Mouse (Mus musculus) midbrain, embryonic 16.5 days (tissue): ENCODE data around the gene P4hb. TPM values are rescaled to one million over a fixed set of nuclear protein-coding genes. Genes with fewer than 3 reads are reported as not detected.
A peak's percentile ranks its signal among the peaks of the same experiment; 100 is the strongest.
"Not testable (repeated sequence)": the region's sequence is repeated elsewhere in the genome, so short reads cannot be mapped to it uniquely, and the experiment has no call there.

ENCODE experiments used
- ATAC-seq: fragments of 200-750 bp; cut with Nextera tagmentation; 2 replicates; pipeline ENCODE4 v1.8.0; 2017; ENCODE audit warnings: moderate TSS enrichment
- H3K27ac ChIP-seq: fragments of 300-500 bp; sonication (generic); 2 replicates; pipeline ENCODE4 v1.5.1; 2014; ENCODE audit warnings: mild to moderate bottlenecking, low read length, mixed read lengths
- H3K27me3 ChIP-seq: fragments of 300-500 bp; sonication (generic); 2 replicates; pipeline ENCODE4 v1.6.1; 2014; ENCODE audit warnings: low read depth, low read length, mixed read lengths; ENCODE audit not compliant: control insufficient read depth, insufficient read depth
- H3K36me3 ChIP-seq: fragments of 300-500 bp; sonication (generic); 2 replicates; pipeline ENCODE4 v1.6.1; 2014; ENCODE audit warnings: mild to moderate bottlenecking, low read length, moderate library complexity, mixed read lengths; ENCODE audit not compliant: control insufficient read depth, insufficient read depth
- H3K4me1 ChIP-seq: fragments of 300-500 bp; sonication (generic); 2 replicates; pipeline ENCODE4 v1.6.1; 2014; ENCODE audit warnings: mild to moderate bottlenecking, low read length, mixed read lengths; ENCODE audit not compliant: control insufficient read depth, insufficient read depth
- H3K4me2 ChIP-seq: fragments of 300-500 bp; sonication (generic); 2 replicates; pipeline ENCODE4 v1.6.1; 2014; ENCODE audit warnings: mild to moderate bottlenecking, low read length, mixed read lengths
- H3K4me3 ChIP-seq: fragments of 300-500 bp; sonication (generic); 2 replicates; pipeline ENCODE4 v1.5.1; 2014; ENCODE audit warnings: low read depth, mild to moderate bottlenecking, low read length, moderate library complexity, mixed read lengths
- H3K9ac ChIP-seq: fragments of 300-500 bp; sonication (generic); 2 replicates; pipeline ENCODE4 v1.6.1; 2014; ENCODE audit warnings: low read depth, low read length, mixed read lengths
- H3K9me3 ChIP-seq: fragments of 300-500 bp; sonication (generic); replicated peaks from 2 replicates; pipeline ENCODE4 v1.6.1; 2014; ENCODE audit warnings: mild to moderate bottlenecking, low read length, mixed read lengths; ENCODE audit not compliant: control insufficient read depth, poor library complexity, severe bottlenecking
- WGBS: fragments of 180-500 bp; shearing (Covaris S2); extraction: QIAGEN DNeasy Blood & Tissue Kit; methylation state at CpG from one replicate; pipeline ENCODE4 v1.1.7; 2014; 5-methylcytosine and 5-hydroxymethylcytosine counted together
- polyA plus RNA-seq: library from polyadenylated mRNA; unstranded; fragments of >200 nt; fragmentation: Nextera tagmentation; extraction: Ambion mirVana; gene quantifications from 2 replicates; pipeline ENCODE4 v1.2.1, GENCODE M21; 2015

Gene P4hb
- polyA plus RNA-seq, 1 experiment from 2014 or later: 233 TPM

- H3K4me1 ChIP-seq: peaks cover 10% of the 10 kb centered on the region
- ATAC-seq: no peak
- H3K4me2 ChIP-seq: no peak overlapping the region
- H3K9ac ChIP-seq: no peak overlapping the region
- WGBS: 85% methylated on average over 2 of the region's 2 CpGs
- no peak overlapping the region for H3K4me3 ChIP-seq
- peaks cover 11% of the 10 kb centered on the region for H3K36me3 ChIP-seq
- no peak overlapping the region for H3K27ac ChIP-seq
- H3K9me3 ChIP-seq: no peaks in the 10 kb centered on the region
- H3K27me3 ChIP-seq: no peaks in the 10 kb centered on the region
Observed at GRCm38 (mm10) chr11:120603545-120603944, 30.5 kb upstream of the P4hb start.

- no peak overlapping the region for H3K9ac ChIP-seq
- no peaks in the 10 kb centered on the region for H3K9me3 ChIP-seq
- no peak overlapping the region for H3K4me3 ChIP-seq
- H3K36me3 ChIP-seq: peaks cover 18% of the 10 kb centered on the region
- H3K4me1 ChIP-seq: peaks cover 20% of the 10 kb centered on the region
- no peaks in the 10 kb centered on the region for H3K27me3 ChIP-seq
- no peak for ATAC-seq
- H3K4me2 ChIP-seq: no peak overlapping the region
- WGBS: 95% methylated on average over 3 of the region's 3 CpGs
- H3K27ac ChIP-seq: no peak overlapping the region
Observed at GRCm38 (mm10) chr11:120600716-120601115, 27.7 kb upstream of the P4hb start.

- Histone ChIP-seq H3K9ac (peak overlapping the region; percentile 97), H3K4me2 (peak overlapping the region; percentile 90), H3K4me3 (peak overlapping the region; percentile 71), H3K9me3 (no peaks in the 10 kb centered on the region), H3K27ac (peak overlapping the region; percentile 88), H3K36me3 (peaks cover 23% of the 10 kb centered on the region), H3K4me1 (peaks cover 20% of the 10 kb centered on the region), H3K27me3 (no peaks in the 10 kb centered on the region)
- WGBS: 49% methylated on average over 17 of the region's 17 CpGs
- no peak for ATAC-seq
Observed at GRCm38 (mm10) chr11:120598990-120599549, 26.0 kb upstream of the P4hb start.

GRCm38 (mm10) chr11:120598283-120598989 is 25.4 kb upstream of the P4hb start, which contains the start of the genes Alyref and Anapc11:
Alyref (minus strand) TSS chr11:120598365.
Anapc11 (plus strand) TSS chr11:120598421.
- Histone ChIP-seq H3K9me3 (no peaks in the 10 kb centered on the region), H3K27me3 (no peaks in the 10 kb centered on the region), H3K36me3 (peaks cover 29% of the 10 kb centered on the region), H3K27ac (peak within 1 kb of the TSS; percentile 88), H3K4me3 (peak within 1 kb of the TSS; percentile 71), H3K4me2 (peak within 1 kb of the TSS; percentile 92), H3K9ac (peak within 1 kb of the TSS; percentile 97), H3K4me1 (peaks cover 20% of the 10 kb centered on the region)
- WGBS: under 1% methylated on average over 88 of the region's 88 CpGs
- ATAC-seq: peak; percentile 97

- Histone ChIP-seq H3K36me3 (peaks cover 28% of the 10 kb centered on the region), H3K4me1 (peaks cover 20% of the 10 kb centered on the region), H3K4me2 (peak overlapping the region; percentile 92), H3K27me3 (no peaks in the 10 kb centered on the region), H3K27ac (peak overlapping the region; percentile 88), H3K4me3 (peak overlapping the region; percentile 71), H3K9ac (peak overlapping the region; percentile 97), H3K9me3 (no peaks in the 10 kb centered on the region)
- peak; percentile 69 for ATAC-seq
- 4% methylated on average over 91 of the region's 99 CpGs for WGBS
Observed at GRCm38 (mm10) chr11:120597240-120598235, 24.5 kb upstream of the P4hb start.

GRCm38 (mm10) chr11:120588531-120588930 is 15.5 kb upstream of the P4hb start:
- H3K27me3 ChIP-seq: no peaks in the 10 kb centered on the region
- no peak overlapping the region for H3K4me3 ChIP-seq
- no peaks in the 10 kb centered on the region for H3K9me3 ChIP-seq
- WGBS: 95% methylated on average over 6 of the region's 6 CpGs
- no peak overlapping the region for H3K27ac ChIP-seq
- H3K4me1 ChIP-seq: no peaks in the 10 kb centered on the region
- no peak overlapping the region for H3K9ac ChIP-seq
- H3K36me3 ChIP-seq: peaks cover 26% of the 10 kb centered on the region
- no peak overlapping the region for H3K4me2 ChIP-seq
- ATAC-seq: no peak

GRCm38 (mm10) chr11:120583937-120584336 is 10.9 kb upstream of the P4hb start:
- no peak overlapping the region for H3K9ac ChIP-seq
- no peak overlapping the region for H3K27ac ChIP-seq
- no peak overlapping the region for H3K4me3 ChIP-seq
- H3K4me1 ChIP-seq: peaks cover 23% of the 10 kb centered on the region
- no peaks in the 10 kb centered on the region for H3K27me3 ChIP-seq
- 87% methylated on average over 1 of the region's 1 CpGs for WGBS
- peaks cover 18% of the 10 kb centered on the region for H3K36me3 ChIP-seq
- no peak for ATAC-seq
- H3K4me2 ChIP-seq: no peak overlapping the region
- H3K9me3 ChIP-seq: no peaks in the 10 kb centered on the region

GRCm38 (mm10) chr11:120582982-120583293 is 9.9 kb upstream of the P4hb start:
- Histone ChIP-seq H3K36me3 (peaks cover 22% of the 10 kb centered on the region), H3K4me1 (peaks cover 23% of the 10 kb centered on the region), H3K27ac (peak overlapping the region; percentile 90; the same call in 1 of the 2 replicates)
- H3K4me2 ChIP-seq, H3K9ac ChIP-seq, H3K4me3 ChIP-seq, ATAC-seq, H3K9me3 ChIP-seq, H3K27me3 ChIP-seq: not testable (repeated sequence)
- 95% methylated on average over 2 of the region's 2 CpGs for WGBS
